Mouse (Mus musculus) lung, embryonic 16.5 days (tissue): Measurements from ENCODE around the gene Agpat4. TPM values are rescaled to one million over a fixed set of nuclear protein-coding genes. Genes with fewer than 3 reads are reported as not detected.

ENCODE experiments used
- ATAC-seq: fragments of 200-750 bp; cut with Nextera tagmentation; 2 replicates; pipeline ENCODE4 v1.8.0; 2017; ENCODE audit warnings: low read depth, mild to moderate bottlenecking, moderate library complexity
- H3K27ac ChIP-seq: fragments of 300-500 bp; sonication (generic); 2 replicates; pipeline ENCODE4 v1.5.1; 2014; ENCODE audit warnings: mild to moderate bottlenecking, control low read depth, low read length
- H3K27me3 ChIP-seq: fragments of 300-500 bp; sonication (generic); 2 replicates; pipeline ENCODE4 v1.6.1; 2014; ENCODE audit warnings: low read depth, low read length, mixed read lengths; ENCODE audit not compliant: control insufficient read depth, insufficient read depth
- H3K36me3 ChIP-seq: fragments of 300-500 bp; sonication (generic); 2 replicates; pipeline ENCODE4 v1.6.1; 2014; ENCODE audit warnings: low read length; ENCODE audit not compliant: control insufficient read depth, insufficient read depth
- H3K4me1 ChIP-seq: fragments of 300-500 bp; sonication (generic); replicated peaks from 2 replicates; pipeline ENCODE4 v1.6.1; 2014; ENCODE audit warnings: low read length, mixed read lengths; ENCODE audit not compliant: control insufficient read depth, insufficient read depth
- H3K4me2 ChIP-seq: fragments of 300-500 bp; sonication (generic); 2 replicates; pipeline ENCODE4 v1.6.1; 2014; ENCODE audit warnings: low read depth, low read length, control low read depth
- H3K4me3 ChIP-seq: fragments of 300-500 bp; sonication (generic); 2 replicates; pipeline ENCODE4 v1.5.1; 2014; ENCODE audit warnings: mild to moderate bottlenecking, low read length, control low read depth
- H3K9ac ChIP-seq: fragments of 300-500 bp; sonication (generic); 2 replicates; pipeline ENCODE4 v1.6.1; 2014; ENCODE audit warnings: low read length, control low read depth
- H3K9me3 ChIP-seq: fragments of 300-500 bp; sonication (generic); 2 replicates; pipeline ENCODE4 v1.6.1; 2016; ENCODE audit warnings: low read length; ENCODE audit not compliant: control insufficient read depth
- WGBS: fragments of 180-500 bp; shearing (Covaris S2); extraction: QIAGEN DNeasy Blood & Tissue Kit; methylation state at CpG from one replicate; pipeline ENCODE4 v1.1.7; 2014; 5-methylcytosine and 5-hydroxymethylcytosine counted together
- polyA plus RNA-seq: library from polyadenylated mRNA; unstranded; fragments of >200 nt; fragmentation: Nextera tagmentation; extraction: Ambion mirVana; gene quantifications from 2 replicates; pipeline ENCODE4 v1.2.1, GENCODE M21; 2015

The Agpat4 gene
- polyA plus RNA-seq, 1 experiment from 2014 or later = 39.6 TPM

- H3K9ac ChIP-seq = no peak overlapping the region
- 80% methylated on average over 3 of the region's 3 CpGs for WGBS
- H3K4me3 ChIP-seq = no peak overlapping the region
- H3K27ac ChIP-seq = no peak overlapping the region
- no peaks in the 10 kb centered on the region for H3K36me3 ChIP-seq
- no peak overlapping the region for H3K4me2 ChIP-seq
- peaks cover 35% of the 10 kb centered on the region for H3K4me1 ChIP-seq
- H3K9me3 ChIP-seq = no peaks in the 10 kb centered on the region
- H3K27me3 ChIP-seq = no peaks in the 10 kb centered on the region
- no peak for ATAC-seq
Measured at GRCm38 (mm10) chr17:12204689-12205014, 86.1 kb downstream of the Agpat4 start.

GRCm38 (mm10) chr17:12205015-12205693, 86.7 kb downstream of the Agpat4 start:
- ATAC-seq = peak; percentile 2; the same call in 1 of the 2 replicates
- WGBS = 37% methylated on average over 10 of the region's 10 CpGs
- H3K4me1 ChIP-seq = peaks cover 35% of the 10 kb centered on the region
- no peak overlapping the region for H3K27ac ChIP-seq
- no peaks in the 10 kb centered on the region for H3K36me3 ChIP-seq
- H3K4me3 ChIP-seq = no peak overlapping the region
- H3K9ac ChIP-seq = no peak overlapping the region
- H3K4me2 ChIP-seq = no peak overlapping the region
- no peaks in the 10 kb centered on the region for H3K9me3 ChIP-seq
- H3K27me3 ChIP-seq = no peaks in the 10 kb centered on the region

GRCm38 (mm10) chr17:12205694-12206075, 87.2 kb downstream of the Agpat4 start:
- no peaks in the 10 kb centered on the region for H3K36me3 ChIP-seq
- peaks cover 35% of the 10 kb centered on the region for H3K4me1 ChIP-seq
- 9% methylated on average over 4 of the region's 4 CpGs for WGBS
- no peaks in the 10 kb centered on the region for H3K27me3 ChIP-seq
- no peak overlapping the region for H3K9ac ChIP-seq
- H3K4me2 ChIP-seq = no peak overlapping the region
- ATAC-seq = peak; percentile 68
- H3K9me3 ChIP-seq = no peaks in the 10 kb centered on the region
- no peak overlapping the region for H3K4me3 ChIP-seq
- H3K27ac ChIP-seq = no peak overlapping the region

GRCm38 (mm10) chr17:12206248-12206647, 87.7 kb downstream of the Agpat4 start:
- H3K4me2 ChIP-seq = no peak overlapping the region
- no peaks in the 10 kb centered on the region for H3K9me3 ChIP-seq
- H3K4me1 ChIP-seq = peaks cover 35% of the 10 kb centered on the region
- H3K4me3 ChIP-seq = no peak overlapping the region
- H3K27me3 ChIP-seq = no peaks in the 10 kb centered on the region
- H3K9ac ChIP-seq = no peak overlapping the region
- H3K36me3 ChIP-seq = no peaks in the 10 kb centered on the region
- ATAC-seq = 0 out of 2 replicates have a peak, but pooled peaks have one; percentile 14
- H3K27ac ChIP-seq = 0 out of 2 replicates have a peak overlapping the region, but pooled peaks have one; percentile 10
- WGBS = 38% methylated on average over 3 of the region's 3 CpGs

GRCm38 (mm10) chr17:12207022-12207548, 88.6 kb downstream of the Agpat4 start:
- no peaks in the 10 kb centered on the region for H3K36me3 ChIP-seq
- H3K9me3 ChIP-seq = no peaks in the 10 kb centered on the region
- H3K4me2 ChIP-seq = no peak overlapping the region
- H3K9ac ChIP-seq = no peak overlapping the region
- 21% methylated on average over 1 of the region's 1 CpGs for WGBS
- H3K27me3 ChIP-seq = no peaks in the 10 kb centered on the region
- H3K4me1 ChIP-seq = peaks cover 35% of the 10 kb centered on the region
- no peak for ATAC-seq
- H3K4me3 ChIP-seq = no peak overlapping the region
- no peak overlapping the region for H3K27ac ChIP-seq

- no peak for ATAC-seq
- H3K9me3 ChIP-seq = no peaks in the 10 kb centered on the region
- no peak overlapping the region for H3K27ac ChIP-seq
Measured at GRCm38 (mm10) chr17:12209481-12209880, 91.0 kb downstream of the Agpat4 start.

GRCm38 (mm10) chr17:12210544-12211132, 92.1 kb downstream of the Agpat4 start:
- ATAC-seq = 0 out of 2 replicates have a peak, but pooled peaks have one; percentile 29
- Histone ChIP-seq H3K36me3 (peaks cover 3% of the 10 kb centered on the region; the same call in 1 of the 2 replicates), H3K9ac (no peak overlapping the region), H3K4me3 (no peak overlapping the region), H3K9me3 (no peaks in the 10 kb centered on the region), H3K4me1 (peaks cover 22% of the 10 kb centered on the region), H3K27ac (no peak overlapping the region), H3K27me3 (no peaks in the 10 kb centered on the region), H3K4me2 (no peak overlapping the region)
- 26% methylated on average over 8 of the region's 8 CpGs for WGBS

More at GRCm38 (mm10) chr17:12209481-12209880, 91.0 kb downstream of the Agpat4 start:
- H3K9ac ChIP-seq = no peak overlapping the region
- H3K36me3 ChIP-seq = no peaks in the 10 kb centered on the region
- no peak overlapping the region for H3K4me3 ChIP-seq
- H3K27me3 ChIP-seq = no peaks in the 10 kb centered on the region
- WGBS = 76% methylated on average over 4 of the region's 4 CpGs
- peaks cover 28% of the 10 kb centered on the region for H3K4me1 ChIP-seq
- no peak overlapping the region for H3K4me2 ChIP-seq

DNA sequence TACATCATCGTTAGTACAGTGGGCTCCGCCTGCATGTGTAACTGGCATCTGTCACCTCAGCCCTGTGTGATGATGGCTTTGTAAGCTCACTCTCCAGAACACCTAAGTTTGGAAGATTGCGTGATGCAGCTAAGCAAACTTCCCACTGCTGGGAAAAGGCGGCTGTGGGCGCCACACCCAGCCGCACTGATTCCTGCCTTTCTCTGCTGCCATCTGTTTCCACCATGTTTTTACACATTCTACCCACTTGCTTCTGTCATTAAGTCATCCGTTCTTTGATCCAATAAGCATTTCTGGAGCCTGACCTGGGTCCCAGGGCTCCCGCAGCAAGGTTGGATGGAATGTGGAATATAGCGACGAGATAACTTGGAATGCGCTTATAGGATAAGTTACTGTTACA, 93.4 kb downstream of the Agpat4 start:
- WGBS = 94% methylated on average over 11 of the region's 11 CpGs
- ATAC-seq = no peak
- no peak overlapping the region for H3K9ac ChIP-seq
- peaks cover 3% of the 10 kb centered on the region for H3K36me3 ChIP-seq
- H3K9me3 ChIP-seq = no peaks in the 10 kb centered on the region
- H3K4me1 ChIP-seq = peaks cover 11% of the 10 kb centered on the region
- H3K4me2 ChIP-seq = no peak overlapping the region
- no peak overlapping the region for H3K27ac ChIP-seq
- no peaks in the 10 kb centered on the region for H3K27me3 ChIP-seq
- no peak overlapping the region for H3K4me3 ChIP-seq

DNA sequence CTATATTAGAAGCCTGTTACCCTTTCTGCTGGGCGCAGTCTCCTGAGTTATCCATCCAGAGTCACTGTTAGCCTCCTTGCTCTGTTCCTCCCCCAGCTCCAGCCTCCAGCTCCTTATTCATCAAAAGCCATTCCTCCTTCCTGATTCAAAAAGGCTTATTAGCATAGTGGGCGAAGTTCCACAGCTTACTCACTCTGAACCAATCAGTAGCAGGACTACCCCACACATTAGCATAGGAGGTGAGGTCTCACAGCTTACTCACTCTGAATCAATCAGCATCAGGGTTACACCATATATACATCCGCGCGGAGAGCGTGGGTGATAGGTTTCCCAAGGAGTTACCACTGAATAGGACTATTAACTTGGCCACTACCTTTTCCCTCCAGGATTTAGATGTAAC, 93.8 kb downstream of the Agpat4 start:
- ATAC-seq = no peak
- peaks cover 3% of the 10 kb centered on the region for H3K36me3 ChIP-seq
- 86% methylated on average over 6 of the region's 6 CpGs for WGBS

More for the DNA sequence above, 93.8 kb downstream of the Agpat4 start:
- peaks cover 7% of the 10 kb centered on the region for H3K4me1 ChIP-seq
- H3K9me3 ChIP-seq = no peaks in the 10 kb centered on the region
- no peak overlapping the region for H3K4me2 ChIP-seq
- H3K27me3 ChIP-seq = no peaks in the 10 kb centered on the region
- H3K27ac ChIP-seq = no peak overlapping the region
- H3K9ac ChIP-seq = no peak overlapping the region
- no peak overlapping the region for H3K4me3 ChIP-seq
